Mouse (Mus musculus): ENCODE data around the gene Wdr83os. TPM values are rescaled to one million over a fixed set of nuclear protein-coding genes. Genes with fewer than 3 reads are reported as not detected.

The Wdr83os gene
- polyA plus RNA-seq, 1 experiment from 2014 or later: 117 TPM

DNA sequence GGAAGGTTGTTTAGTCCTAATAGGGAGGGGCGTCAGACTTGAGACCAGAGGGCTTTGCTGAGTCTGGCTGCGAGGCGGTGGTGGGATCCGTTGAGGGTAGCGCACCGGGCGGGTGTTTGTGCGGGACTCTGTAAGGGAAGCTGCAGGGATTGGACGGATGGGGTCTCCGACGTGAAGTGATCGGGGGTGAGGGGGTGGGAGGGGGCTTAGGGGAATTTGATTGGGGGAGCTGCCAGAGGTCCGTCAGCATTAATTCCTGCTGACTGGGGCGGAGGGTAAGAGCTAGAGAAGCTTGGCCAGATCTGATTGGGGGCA lies 43.2 kb upstream of the Wdr83os start:
- peak; percentile 69 for ATAC-seq (ENCODE audit: insufficient read depth, low FRiP score, low TSS enrichment)
- Histone ChIP-seq H3K4me2 (ENCODE audit: low read depth) (peak overlapping the region; percentile 98), H3K9me3 (ENCODE audit: control insufficient read depth, low read length) (no peaks in the 10 kb centered on the region), H3K36me3 (ENCODE audit: control insufficient read depth, insufficient read depth, low read length) (peaks cover 14% of the 10 kb centered on the region), H3K4me1 (ENCODE audit: control insufficient read depth, insufficient read depth, low read length) (peaks cover 14% of the 10 kb centered on the region; the same call in 1 of the 2 replicates), H3K27me3 (ENCODE audit: control insufficient read depth, insufficient read depth, low read length) (no peaks in the 10 kb centered on the region), H3K9ac (ENCODE audit: low read length) (peak overlapping the region; percentile 93), H3K4me3 (ENCODE audit: low read depth, low read length) (peak overlapping the region; percentile 79), H3K27ac (ENCODE audit: low read depth, low read length) (peak overlapping the region; percentile 98)
- peak; percentile 69 for DNase-seq (ENCODE audit: low spot score)
- WGBS: under 1% methylated on average over 14 of the region's 14 CpGs

DNA sequence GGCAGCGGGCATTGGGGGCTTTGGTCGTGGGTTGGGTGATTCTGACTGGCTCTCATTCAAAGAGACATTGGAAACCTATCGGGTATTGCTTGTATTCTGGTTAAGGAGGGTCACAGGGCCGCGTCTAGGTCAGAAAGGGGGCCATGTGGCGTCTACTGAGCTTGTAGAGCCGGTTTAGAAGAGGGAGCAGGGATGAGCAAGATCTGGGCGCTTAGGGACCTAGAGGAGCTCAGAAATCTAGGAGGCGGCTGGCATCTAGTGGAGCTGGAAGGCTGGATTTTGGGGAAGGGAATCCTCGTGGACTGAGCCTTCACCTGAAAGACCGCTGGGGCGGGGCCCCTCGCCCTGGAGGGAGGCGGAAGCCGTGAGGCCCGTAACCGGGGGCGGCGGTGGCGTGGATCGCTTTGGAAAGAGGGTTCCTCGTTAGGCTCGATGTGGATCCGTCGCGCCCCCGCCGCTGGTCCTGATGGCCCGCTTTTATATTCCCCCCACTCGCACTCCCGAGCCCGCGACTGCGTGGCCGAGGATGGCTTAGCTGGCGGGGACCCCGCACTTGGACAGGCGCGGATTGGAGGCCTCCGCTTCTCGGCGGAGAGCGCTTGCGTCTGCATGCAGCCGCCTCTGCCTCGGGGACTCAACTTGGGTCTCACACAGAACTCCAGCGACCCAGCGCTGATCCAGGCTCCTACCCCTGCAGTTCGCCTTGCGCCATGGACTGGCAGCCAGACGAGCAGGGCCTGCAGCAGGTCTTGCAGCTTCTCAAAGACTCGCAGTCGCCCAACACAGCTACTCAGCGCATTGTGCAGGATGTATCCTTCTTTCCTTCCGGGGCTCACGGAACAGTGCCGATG lies 42.6 kb upstream of the Wdr83os start:
- H3K27me3 ChIP-seq (ENCODE audit: control insufficient read depth, insufficient read depth, low read length): no peaks in the 10 kb centered on the region
- under 1% methylated on average over 57 of the region's 57 CpGs for WGBS
- H3K9ac ChIP-seq (ENCODE audit: low read length): peak overlapping the region; percentile 93
- H3K4me2 ChIP-seq (ENCODE audit: low read depth): peak overlapping the region; percentile 98
- ATAC-seq (ENCODE audit: insufficient read depth, low FRiP score, low TSS enrichment): no peak
- H3K4me1 ChIP-seq (ENCODE audit: control insufficient read depth, insufficient read depth, low read length): peaks cover 14% of the 10 kb centered on the region; the same call in 1 of the 2 replicates
- DNase-seq (ENCODE audit: low spot score): peak; percentile 48
- peak overlapping the region; percentile 79 for H3K4me3 ChIP-seq (ENCODE audit: low read depth, low read length)
- no peaks in the 10 kb centered on the region for H3K9me3 ChIP-seq (ENCODE audit: control insufficient read depth, low read length)
- peak overlapping the region; percentile 98 for H3K27ac ChIP-seq (ENCODE audit: low read depth, low read length)
- H3K36me3 ChIP-seq (ENCODE audit: control insufficient read depth, insufficient read depth, low read length): peaks cover 13% of the 10 kb centered on the region

DNA sequence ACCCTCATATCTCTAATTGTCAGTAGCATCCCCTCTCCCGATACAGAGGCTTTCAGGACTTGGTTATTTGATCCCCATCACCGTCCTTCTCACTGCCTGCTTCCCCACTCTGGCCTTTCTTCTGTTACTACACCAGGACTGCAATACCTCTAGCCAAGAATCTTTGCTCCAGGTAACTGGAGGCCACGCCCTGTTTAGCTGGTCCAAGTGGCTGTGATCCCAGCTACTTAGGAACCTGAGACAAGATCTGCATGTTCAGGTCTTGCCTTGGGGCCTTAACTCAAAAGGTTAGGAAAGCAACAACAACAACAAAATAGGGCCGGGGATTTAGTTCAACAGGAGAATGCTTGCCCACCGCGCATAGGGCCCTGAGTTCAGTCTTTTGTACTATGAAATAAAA lies 36.9 kb upstream of the Wdr83os start:
- H3K36me3 ChIP-seq (ENCODE audit: control insufficient read depth, insufficient read depth, low read length): peaks cover 26% of the 10 kb centered on the region
- no peak for ATAC-seq (ENCODE audit: insufficient read depth, low FRiP score, low TSS enrichment)

DNA sequence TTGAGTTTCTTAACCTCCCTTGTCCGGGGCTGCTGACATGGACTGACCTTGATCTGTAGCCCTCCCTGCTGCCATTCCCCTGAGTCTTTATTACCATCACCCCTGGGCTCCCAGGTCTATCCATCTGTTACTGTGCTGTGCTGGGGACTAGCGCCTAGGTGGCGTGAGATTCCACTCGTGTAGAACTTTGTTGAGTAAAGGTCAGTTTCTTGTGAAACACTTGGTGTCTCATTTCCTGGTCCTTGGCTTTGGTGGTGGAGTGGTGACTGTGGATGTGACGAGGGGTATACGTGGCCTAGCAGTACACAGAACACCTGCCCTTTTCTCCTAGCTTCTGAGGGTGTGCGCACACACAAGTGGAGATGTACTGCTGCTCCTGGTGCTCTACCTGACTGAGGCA lies 23.2 kb upstream of the Wdr83os start:
- H3K9me3 ChIP-seq (ENCODE audit: control insufficient read depth, low read length): no peaks in the 10 kb centered on the region
- H3K4me2 ChIP-seq (ENCODE audit: low read depth): no peak overlapping the region
- 87% methylated on average over 7 of the region's 7 CpGs for WGBS
- H3K27ac ChIP-seq (ENCODE audit: low read depth, low read length): no peak overlapping the region
- H3K4me1 ChIP-seq (ENCODE audit: control insufficient read depth, insufficient read depth, low read length): peaks cover 8% of the 10 kb centered on the region
- no peak overlapping the region for H3K4me3 ChIP-seq (ENCODE audit: low read depth, low read length)
- H3K9ac ChIP-seq (ENCODE audit: low read length): no peak overlapping the region
- DNase-seq (ENCODE audit: low spot score) (no peak), ATAC-seq (ENCODE audit: insufficient read depth, low FRiP score, low TSS enrichment) (no peak)
- H3K36me3 ChIP-seq (ENCODE audit: control insufficient read depth, insufficient read depth, low read length): peaks cover 24% of the 10 kb centered on the region
- H3K27me3 ChIP-seq (ENCODE audit: control insufficient read depth, insufficient read depth, low read length): no peaks in the 10 kb centered on the region

More for the DNA sequence above, 36.9 kb upstream of the Wdr83os start:
- no peak overlapping the region for H3K27ac ChIP-seq (ENCODE audit: low read depth, low read length)
- H3K27me3 ChIP-seq (ENCODE audit: control insufficient read depth, insufficient read depth, low read length): no peaks in the 10 kb centered on the region
- H3K4me1 ChIP-seq (ENCODE audit: control insufficient read depth, insufficient read depth, low read length): peaks cover 3% of the 10 kb centered on the region; the same call in 1 of the 2 replicates
- no peak overlapping the region for H3K4me3 ChIP-seq (ENCODE audit: low read depth, low read length)
- H3K9me3 ChIP-seq (ENCODE audit: control insufficient read depth, low read length): no peaks in the 10 kb centered on the region
- no peak overlapping the region for H3K9ac ChIP-seq (ENCODE audit: low read length)
- 92% methylated on average over 6 of the region's 6 CpGs for WGBS
- H3K4me2 ChIP-seq (ENCODE audit: low read depth): no peak overlapping the region
- DNase-seq (ENCODE audit: low spot score): no peak

DNA sequence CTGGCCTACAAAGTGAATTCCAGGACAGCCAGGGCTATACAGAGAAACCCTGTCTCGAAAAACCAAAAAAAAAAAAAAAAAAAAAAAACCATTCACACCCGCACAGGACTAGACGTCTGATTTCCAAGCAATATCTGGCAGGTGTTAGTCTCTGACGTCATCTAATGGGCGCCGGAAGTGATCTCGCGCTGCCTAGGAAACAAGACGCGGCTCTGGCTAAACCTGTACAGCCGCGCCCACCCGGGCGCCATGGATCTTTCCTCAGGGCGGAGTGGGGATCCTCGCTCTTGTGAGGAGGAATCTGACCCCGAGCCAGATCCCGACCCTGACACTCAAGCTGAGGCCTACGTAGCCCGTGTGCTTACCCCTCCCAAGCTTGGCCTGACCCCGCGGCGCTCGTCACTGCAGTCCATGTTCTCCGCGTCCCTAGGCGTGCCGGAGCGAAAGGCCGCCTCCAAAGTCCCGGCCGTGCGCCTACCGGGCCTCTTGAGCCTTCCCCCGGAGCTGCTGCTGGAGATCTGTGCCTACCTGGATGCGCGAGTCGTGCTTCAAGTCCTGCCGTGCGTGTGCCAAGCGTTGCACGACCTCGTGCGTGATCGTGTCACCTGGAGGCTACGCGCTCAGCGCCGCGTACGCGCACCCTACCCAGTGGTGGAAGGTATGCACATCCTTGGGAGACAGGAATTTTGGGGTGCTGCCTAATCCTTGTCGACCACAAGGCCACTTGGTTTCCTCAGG lies 20.5 kb upstream of the Wdr83os start, which contains the start of gene Fbxw9:
Gene Fbxw9 (plus strand): TSS at position 177 of the 738 bp plus-strand sequence.
- peaks cover 4% of the 10 kb centered on the region for H3K36me3 ChIP-seq (ENCODE audit: control insufficient read depth, insufficient read depth, low read length)
- H3K4me3 ChIP-seq (ENCODE audit: low read depth, low read length): peak within 1 kb of the TSS; percentile 75
- peak within 1 kb of the TSS; percentile 75 for H3K9ac ChIP-seq (ENCODE audit: low read length)
- peaks cover 8% of the 10 kb centered on the region for H3K4me1 ChIP-seq (ENCODE audit: control insufficient read depth, insufficient read depth, low read length)
- peak; percentile 93 for ATAC-seq (ENCODE audit: insufficient read depth, low FRiP score, low TSS enrichment)
- DNase-seq (ENCODE audit: low spot score): peak; percentile 91
- no peaks in the 10 kb centered on the region for H3K9me3 ChIP-seq (ENCODE audit: control insufficient read depth, low read length)
- H3K4me2 ChIP-seq (ENCODE audit: low read depth): peak within 1 kb of the TSS; percentile 95
- no peaks in the 10 kb centered on the region for H3K27me3 ChIP-seq (ENCODE audit: control insufficient read depth, insufficient read depth, low read length)
- WGBS: under 1% methylated on average over 52 of the region's 53 CpGs
- no peak within 1 kb of the TSS for H3K27ac ChIP-seq (ENCODE audit: low read depth, low read length)

DNA sequence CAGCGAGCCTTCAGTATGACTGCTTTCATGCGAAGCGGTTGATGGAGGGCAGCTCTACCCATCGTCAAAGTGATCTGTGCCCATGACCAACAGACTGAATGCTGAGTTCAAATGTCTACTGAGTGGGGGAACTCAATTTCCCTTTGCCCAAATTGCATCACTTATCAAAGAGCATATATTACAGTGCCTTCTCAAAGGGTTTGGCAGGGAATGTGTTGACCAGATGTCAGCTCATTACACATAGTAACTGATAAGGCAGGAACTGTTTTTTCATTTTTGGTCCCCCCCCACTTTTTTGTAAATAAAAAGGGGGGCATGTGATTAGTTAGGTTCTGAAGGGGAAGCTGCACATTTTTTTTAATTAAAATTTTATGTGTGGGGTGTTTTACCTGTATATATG lies 17.9 kb upstream of the Wdr83os start:
- no peak overlapping the region for H3K4me2 ChIP-seq (ENCODE audit: low read depth)
- no peaks in the 10 kb centered on the region for H3K27me3 ChIP-seq (ENCODE audit: control insufficient read depth, insufficient read depth, low read length)
- H3K9ac ChIP-seq (ENCODE audit: low read length): no peak overlapping the region
- H3K36me3 ChIP-seq (ENCODE audit: control insufficient read depth, insufficient read depth, low read length): peaks cover 4% of the 10 kb centered on the region
- DNase-seq (ENCODE audit: low spot score): no peak
- H3K9me3 ChIP-seq (ENCODE audit: control insufficient read depth, low read length): no peaks in the 10 kb centered on the region
- H3K27ac ChIP-seq (ENCODE audit: low read depth, low read length): no peak overlapping the region
- no peak for ATAC-seq (ENCODE audit: insufficient read depth, low FRiP score, low TSS enrichment)
- H3K4me1 ChIP-seq (ENCODE audit: control insufficient read depth, insufficient read depth, low read length): peaks cover 8% of the 10 kb centered on the region
- H3K4me3 ChIP-seq (ENCODE audit: low read depth, low read length): no peak overlapping the region
- 97% methylated on average over 4 of the region's 4 CpGs for WGBS

DNA sequence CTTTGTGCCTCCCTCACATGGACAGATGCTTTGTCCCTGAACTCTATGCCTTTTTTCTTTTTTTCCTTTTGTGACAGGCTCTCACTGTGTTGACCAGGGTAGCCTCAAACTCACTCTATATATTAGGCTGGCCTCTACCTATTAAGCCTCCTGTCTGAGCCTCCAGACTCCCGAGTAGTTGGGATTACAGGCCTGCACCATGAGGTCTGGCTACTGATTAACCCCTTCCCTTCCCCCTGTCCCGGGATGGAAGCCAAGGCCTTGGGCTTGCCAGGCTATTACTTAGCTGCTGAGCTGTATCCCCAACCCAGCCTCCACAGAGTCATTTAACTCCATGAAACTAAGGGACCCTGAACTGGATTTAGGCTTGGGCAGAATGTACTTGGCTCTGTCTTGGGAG lies 15.3 kb upstream of the Wdr83os start:
- H3K27ac ChIP-seq (ENCODE audit: low read depth, low read length): no peak overlapping the region
- 35% methylated on average over 2 of the region's 2 CpGs for WGBS
- no peaks in the 10 kb centered on the region for H3K9me3 ChIP-seq (ENCODE audit: control insufficient read depth, low read length)
- no peak overlapping the region for H3K4me2 ChIP-seq (ENCODE audit: low read depth)
- DNase-seq (ENCODE audit: low spot score): no peak
- no peak for ATAC-seq (ENCODE audit: insufficient read depth, low FRiP score, low TSS enrichment)
- H3K4me1 ChIP-seq (ENCODE audit: control insufficient read depth, insufficient read depth, low read length): peaks cover 8% of the 10 kb centered on the region
- H3K36me3 ChIP-seq (ENCODE audit: control insufficient read depth, insufficient read depth, low read length): peaks cover 4% of the 10 kb centered on the region
- no peak overlapping the region for H3K9ac ChIP-seq (ENCODE audit: low read length)
- no peak overlapping the region for H3K4me3 ChIP-seq (ENCODE audit: low read depth, low read length)
- H3K27me3 ChIP-seq (ENCODE audit: control insufficient read depth, insufficient read depth, low read length): no peaks in the 10 kb centered on the region

DNA sequence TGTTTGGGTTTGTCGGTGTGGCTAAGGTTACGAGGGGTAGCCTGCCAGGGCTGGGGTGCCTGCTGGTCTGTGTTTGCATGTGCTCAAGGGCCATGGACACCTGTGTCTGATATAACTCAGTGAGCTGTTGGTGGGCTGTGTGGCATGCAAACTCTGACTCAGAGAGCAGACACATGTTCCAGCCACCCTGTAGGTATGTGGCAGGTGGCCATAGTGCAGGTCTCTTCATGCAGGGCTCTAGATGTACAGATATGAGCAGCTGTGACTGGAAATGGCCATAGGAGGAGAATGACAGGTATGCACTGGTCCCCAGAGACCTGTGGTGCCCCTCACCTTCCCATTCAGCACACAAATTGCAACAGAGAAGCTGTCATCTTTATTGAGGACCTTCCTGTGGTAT lies 13.4 kb upstream of the Wdr83os start:
- H3K4me2 ChIP-seq (ENCODE audit: low read depth): no peak overlapping the region
- H3K27me3 ChIP-seq (ENCODE audit: control insufficient read depth, insufficient read depth, low read length): no peaks in the 10 kb centered on the region
- H3K4me1 ChIP-seq (ENCODE audit: control insufficient read depth, insufficient read depth, low read length): no peaks in the 10 kb centered on the region
- ATAC-seq (ENCODE audit: insufficient read depth, low FRiP score, low TSS enrichment): no peak
- 98% methylated on average over 2 of the region's 2 CpGs for WGBS
- H3K9me3 ChIP-seq (ENCODE audit: control insufficient read depth, low read length): no peaks in the 10 kb centered on the region
- H3K4me3 ChIP-seq (ENCODE audit: low read depth, low read length): no peak overlapping the region
- H3K9ac ChIP-seq (ENCODE audit: low read length): no peak overlapping the region
- H3K27ac ChIP-seq (ENCODE audit: low read depth, low read length): no peak overlapping the region
- peaks cover 4% of the 10 kb centered on the region for H3K36me3 ChIP-seq (ENCODE audit: control insufficient read depth, insufficient read depth, low read length)
- no peak for DNase-seq (ENCODE audit: low spot score)

All from neural tube, embryonic 11.5 days (tissue).